Mouse (Mus musculus) brown adipose tissue, adult 24 weeks (tissue): Measurements from ENCODE around the gene Vmn1r86. TPM values are rescaled to one million over a fixed set of nuclear protein-coding genes. Genes with fewer than 3 reads are reported as not detected.
"Not testable (repeated sequence)": the region's sequence is repeated elsewhere in the genome, so short reads cannot be mapped to it uniquely, and the experiment has no call there.

Experiments used
- H3K27ac ChIP-seq: fragments of 200-500 bp; replicated peaks from 2 replicates; pipeline ENCODE4 v1.5.1; 2012; ENCODE audit warnings: low read depth, mild to moderate bottlenecking, low read length
- H3K4me1 ChIP-seq: fragments of 200-500 bp; 2 replicates; pipeline ENCODE4 v1.6.1; 2012; ENCODE audit warnings: low read length, mixed read lengths; ENCODE audit not compliant: control insufficient read depth, insufficient read depth, insufficient read length
- H3K4me3 ChIP-seq: fragments of 200-500 bp; 2 replicates; pipeline ENCODE4 v1.5.1; 2012; ENCODE audit warnings: low read depth, mild to moderate bottlenecking, low read length, moderate library complexity; ENCODE audit not compliant: insufficient read depth
- polyA plus RNA-seq: library from polyadenylated mRNA; stranded (reverse); fragments of >200 nt; gene quantifications from 2 replicates; pipeline ENCODE4 v1.2.4, GENCODE M21; 2012; ENCODE audit not compliant: missing spikeins, insufficient read depth, insufficient read length

Gene Vmn1r86
- polyA plus RNA-seq: not detected in 2 replicates

DNA sequence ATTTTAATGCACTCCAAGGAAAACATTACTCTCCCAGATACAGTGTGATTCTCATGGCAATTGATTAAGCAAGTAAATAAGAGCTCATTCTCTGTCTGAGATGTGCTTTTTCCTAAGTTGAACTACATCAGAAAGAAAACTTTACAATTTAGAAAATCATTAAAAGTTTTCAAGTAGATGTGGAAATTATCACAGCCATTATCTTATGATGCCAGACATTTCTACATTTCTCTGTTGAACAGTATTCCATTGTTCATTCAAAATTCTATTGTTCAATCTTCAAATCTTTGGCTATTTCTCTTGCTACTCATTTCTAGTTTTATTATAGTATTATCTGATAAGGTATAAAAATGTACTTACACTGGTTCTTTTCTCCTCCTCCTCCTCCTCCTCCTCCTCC is at the start of gene Vmn1r86:
TSS of gene Vmn1r86 (minus strand) at position 101 of the 400 bp plus-strand sequence.
- no peak within 1 kb of the TSS for H3K4me3 ChIP-seq
- no peaks in the 10 kb centered on the region for H3K4me1 ChIP-seq
- no peak within 1 kb of the TSS for H3K27ac ChIP-seq

GRCm38 (mm10) chr7:13159268-13159667 is 39.6 kb upstream of the Vmn1r86 start, which contains the start of gene Vmn1r88:
Gene Vmn1r88, plus strand, starts transcription at chr7:13159568.
- Histone ChIP-seq H3K4me3 (no peak within 1 kb of the TSS), H3K4me1 (no peaks in the 10 kb centered on the region), H3K27ac (no peak within 1 kb of the TSS)

- Histone ChIP-seq H3K4me3 (no peak within 1 kb of the TSS), H3K4me1 (no peaks in the 10 kb centered on the region), H3K27ac (no peak within 1 kb of the TSS)
Measured at GRCm38 (mm10) chr7:13140057-13140456, 20.3 kb upstream of the Vmn1r86 start, which contains the start of gene Vmn1r87. Gene Vmn1r87, minus strand, starts transcription at chr7:13140157.

DNA sequence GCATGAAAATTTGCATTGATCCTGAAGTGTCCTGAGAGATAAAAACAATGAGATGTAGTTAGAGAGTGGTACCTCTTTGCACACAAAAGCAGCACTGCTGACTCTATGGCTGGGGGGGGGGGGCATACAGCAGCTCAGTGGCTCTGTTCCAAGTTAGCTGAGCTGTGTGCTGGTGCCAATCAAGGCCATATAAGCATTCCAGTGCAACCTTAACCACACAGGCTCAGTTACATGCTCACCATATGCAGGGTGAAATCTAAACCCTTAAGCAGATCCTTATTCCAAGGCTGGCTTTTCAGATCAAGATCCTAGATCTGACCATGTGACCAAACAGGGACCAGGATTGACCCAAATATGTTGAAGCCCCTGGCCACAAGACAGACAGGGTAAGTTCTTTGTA is 17.6 kb upstream of the Vmn1r86 start:
- Histone ChIP-seq H3K4me3 (no peak overlapping the region), H3K4me1 (no peaks in the 10 kb centered on the region), H3K27ac (no peak overlapping the region)

GRCm38 (mm10) chr7:13131856-13132255 is 12.1 kb upstream of the Vmn1r86 start:
- no peaks in the 10 kb centered on the region for H3K4me1 ChIP-seq
- H3K4me3 ChIP-seq: no peak overlapping the region
- H3K27ac ChIP-seq: no peak overlapping the region

- not testable (repeated sequence) for H3K4me1 ChIP-seq, H3K4me3 ChIP-seq, H3K27ac ChIP-seq
Measured at GRCm38 (mm10) chr7:13123554-13124153, 3.9 kb upstream of the Vmn1r86 start.

DNA sequence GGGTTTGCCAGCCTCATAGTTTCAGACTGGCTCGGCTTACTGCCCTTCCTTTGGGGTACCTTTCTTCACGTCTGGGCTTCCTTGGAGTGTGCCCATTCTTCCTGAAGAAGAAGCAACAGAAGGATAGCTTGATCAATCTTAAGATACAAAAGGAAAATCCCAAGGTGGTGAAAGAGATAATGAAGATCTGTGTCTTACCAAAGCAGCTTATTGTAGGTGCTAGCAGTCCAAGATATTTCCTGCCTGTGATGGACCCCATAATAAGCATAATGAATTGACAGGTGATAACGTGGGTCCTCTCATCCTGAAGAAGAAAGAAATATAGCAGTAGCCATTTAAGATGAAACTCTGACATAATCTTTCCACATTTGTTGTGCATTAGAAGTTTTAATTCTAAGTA is 24.6 kb downstream of the Vmn1r86 start, which contains the start of gene Vmn1r85:
TSS of gene Vmn1r85 (minus strand) at position 101 of the 400 bp plus-strand sequence.
- Histone ChIP-seq H3K4me1 (no peaks in the 10 kb centered on the region), H3K4me3 (no peak within 1 kb of the TSS), H3K27ac (no peak within 1 kb of the TSS)

- Histone ChIP-seq H3K27ac (no peak overlapping the region), H3K4me1 (no peaks in the 10 kb centered on the region), H3K4me3 (no peak overlapping the region)
Measured at GRCm38 (mm10) chr7:13072293-13072692, 47.4 kb downstream of the Vmn1r86 start.

DNA sequence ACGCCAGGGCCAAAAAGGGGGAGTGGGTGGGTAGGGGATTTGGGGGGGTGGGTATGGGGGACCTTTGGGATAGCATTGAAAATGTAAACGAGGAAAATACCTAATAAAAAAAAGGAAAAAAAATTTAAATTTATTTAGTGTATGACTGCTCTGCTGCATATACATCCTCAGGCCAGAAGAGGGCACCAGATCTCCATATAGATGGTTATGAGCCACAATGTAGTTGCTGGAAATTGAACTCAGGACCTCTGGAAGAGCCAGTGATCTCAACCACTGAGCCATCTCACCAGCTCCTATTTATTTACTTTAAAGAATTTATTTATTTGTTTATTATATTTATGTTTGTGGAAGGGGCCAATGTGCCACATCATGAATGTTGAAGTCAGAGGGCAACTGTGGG is 56.3 kb downstream of the Vmn1r86 start:
- not testable (repeated sequence) for H3K27ac ChIP-seq, H3K4me3 ChIP-seq, H3K4me1 ChIP-seq

DNA sequence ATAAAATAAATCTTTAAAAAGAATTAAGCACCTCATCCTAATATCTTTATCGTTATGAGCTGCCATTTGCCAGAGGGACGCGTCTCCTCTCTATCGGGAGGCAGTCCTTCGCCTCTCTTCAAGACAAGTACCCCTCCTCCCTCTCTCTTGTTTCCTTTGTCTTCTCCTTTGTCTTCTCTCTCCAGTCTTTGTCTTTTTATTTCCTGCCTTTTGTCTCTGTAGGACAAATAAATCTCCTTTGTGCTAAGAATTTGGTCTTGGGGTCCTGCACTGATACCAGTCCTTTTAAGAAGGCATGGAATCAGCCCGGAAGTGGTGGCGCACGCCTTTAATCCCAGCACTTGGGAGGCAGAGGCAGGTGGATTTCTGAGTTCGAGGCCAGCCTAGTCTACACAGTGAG is 60.2 kb downstream of the Vmn1r86 start:
- H3K4me3 ChIP-seq: no peak overlapping the region
- no peak overlapping the region for H3K27ac ChIP-seq
- H3K4me1 ChIP-seq: no peaks in the 10 kb centered on the region

GRCm38 (mm10) chr7:13056913-13057700 is 62.6 kb downstream of the Vmn1r86 start:
- Histone ChIP-seq H3K27ac (no peak overlapping the region), H3K4me1 (no peaks in the 10 kb centered on the region), H3K4me3 (no peak overlapping the region)

DNA sequence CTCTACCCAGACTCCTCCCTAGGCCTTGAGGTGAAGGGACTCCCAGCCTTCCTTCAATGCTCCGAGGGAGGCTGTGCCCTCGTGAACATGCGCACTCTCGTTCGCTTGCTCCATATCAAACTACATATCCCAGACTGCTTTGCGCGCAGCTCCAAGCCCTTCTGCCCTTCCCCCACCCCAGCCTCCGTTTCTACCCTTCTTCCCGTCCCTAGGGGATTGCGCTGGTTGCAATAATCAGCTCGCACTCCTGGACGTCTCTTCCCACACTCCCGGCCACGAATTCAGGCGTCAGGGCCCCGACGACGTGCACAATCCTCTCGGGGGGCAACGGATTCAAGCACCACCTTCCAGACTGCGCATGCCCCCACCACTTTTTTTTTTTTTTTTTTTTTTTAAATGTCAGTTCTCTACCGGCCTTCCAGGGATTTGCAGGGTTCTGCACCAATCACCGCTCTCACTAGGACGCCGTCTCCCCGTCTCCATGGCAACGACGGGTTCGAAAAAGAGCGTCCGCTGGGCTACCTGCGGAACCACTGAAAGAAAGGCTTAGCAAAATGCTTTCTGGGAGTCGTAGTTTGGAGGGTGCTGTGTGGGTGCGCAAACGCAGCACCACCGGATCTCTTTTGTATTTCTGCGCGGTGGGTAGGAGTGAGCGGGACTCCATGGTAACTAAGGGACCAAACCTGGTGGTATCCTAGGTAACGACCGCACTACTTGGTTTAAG is 65.3 kb downstream of the Vmn1r86 start, which contains the start of gene Mzf1:
TSS of gene Mzf1 (minus strand) at position 478 of the 724 bp plus-strand sequence.
- Histone ChIP-seq H3K4me1 (no peaks in the 10 kb centered on the region), H3K4me3 (peak within 1 kb of the TSS; percentile 85), H3K27ac (peak within 1 kb of the TSS; percentile 65; the same call in 1 of the 2 replicates)

GRCm38 (mm10) chr7:13053961-13054286 is 65.8 kb downstream of the Vmn1r86 start:
- no peak overlapping the region for H3K27ac ChIP-seq
- H3K4me1 ChIP-seq: no peaks in the 10 kb centered on the region
- peak overlapping the region; percentile 85 for H3K4me3 ChIP-seq

- no peak overlapping the region for H3K4me3 ChIP-seq
- no peaks in the 10 kb centered on the region for H3K4me1 ChIP-seq
- no peak overlapping the region for H3K27ac ChIP-seq
Measured at GRCm38 (mm10) chr7:13053501-13053900, 66.2 kb downstream of the Vmn1r86 start.

DNA sequence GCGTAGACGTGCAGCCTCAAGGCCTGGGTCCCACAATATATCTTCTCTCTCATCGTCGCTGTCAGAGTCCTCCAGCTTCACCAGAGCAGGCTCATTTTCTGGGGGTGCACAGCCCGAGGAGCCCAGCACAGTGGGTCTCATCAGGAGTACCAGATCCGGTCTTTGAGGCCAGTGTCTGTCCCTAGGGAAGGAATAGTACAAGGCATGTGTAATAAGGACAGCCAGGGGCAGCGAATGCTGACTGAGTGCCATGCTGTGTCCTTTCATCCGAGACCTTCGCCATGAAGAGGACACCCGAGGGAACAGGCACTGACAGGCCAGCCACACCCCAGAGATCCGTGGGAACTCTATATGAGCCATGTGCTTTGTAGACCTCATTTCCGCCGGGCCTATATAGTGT is 66.7 kb downstream of the Vmn1r86 start:
- no peak overlapping the region for H3K27ac ChIP-seq
- no peaks in the 10 kb centered on the region for H3K4me1 ChIP-seq
- H3K4me3 ChIP-seq: no peak overlapping the region
